Comparison of ENCODE assay signal across 24 mouse cellular contexts in genomic region chr15:80461446-80461845, GRCm38 (mm10).
DNase-seq lines count a peak whose midpoint lies in the region; ATAC-seq lines count a peak whose summit lies in the region.
"Had no signal": no experiment of that assay in that cellular context is flagged by ENCODE, and none has a peak within 500 bp of the region (broad histone marks: within the 10 kb centered on the region; RNA-seq: fewer than 3 reads in every experiment).

No protein-coding gene starts in this region.

- H3K27me3 ChIP-seq in heart, embryonic 15.5 days: peaks cover 38% of the 10 kb centered on the region
- peaks cover 20% of the 10 kb centered on the region for H3K27me3 ChIP-seq in liver, embryonic 11.5 days (replicated peaks; ENCODE audit: control insufficient read depth, insufficient read depth, low read length)
- H3K27me3 ChIP-seq in midbrain, embryonic 11.5 days (ENCODE audit: control insufficient read depth, insufficient read depth, low read length): no peaks in the 10 kb centered on the region; the same call in 1 of the 2 replicates
- H3K27me3 ChIP-seq in midbrain, embryonic 16.5 days (ENCODE audit: control insufficient read depth, insufficient read depth, low read depth, low read length): peaks cover 4% of the 10 kb centered on the region; the same call in 1 of the 2 replicates
- H3K27me3 ChIP-seq: CH12.LX; hindbrain, embryonic 15.5 days had no signal

- no peak overlapping the region for H3K9ac ChIP-seq in heart, embryonic 15.5 days
- no peak overlapping the region for H3K9ac ChIP-seq in liver, embryonic 11.5 days (ENCODE audit: low read depth, low read length)
- H3K9ac ChIP-seq in midbrain, embryonic 11.5 days (ENCODE audit: low read length): no peak overlapping the region
- H3K9ac ChIP-seq in midbrain, embryonic 16.5 days (ENCODE audit: low read depth, low read length): no peak overlapping the region
- H3K9ac ChIP-seq: embryonic facial prominence, embryonic 15.5 days; forebrain, embryonic 12.5 days; forebrain, postnatal 0 days; hindbrain, embryonic 15.5 days; limb, embryonic 13.5 days; liver, embryonic 13.5 days; neural tube, embryonic 13.5 days had no signal

- WGBS in heart, embryonic 15.5 days: 11% methylated on average over 2 of the region's 2 CpGs
- WGBS in liver, embryonic 11.5 days: 13% methylated on average over 2 of the region's 2 CpGs
- WGBS in midbrain, embryonic 11.5 days: 80% methylated on average over 2 of the region's 2 CpGs
- WGBS in midbrain, embryonic 16.5 days: 68% methylated on average over 2 of the region's 2 CpGs

- peaks cover 16% of the 10 kb centered on the region for H3K4me1 ChIP-seq in heart, embryonic 15.5 days (replicated peaks)
- peaks cover 3% of the 10 kb centered on the region; the same call in 1 of the 2 replicates for H3K4me1 ChIP-seq in liver, embryonic 11.5 days (replicated peaks; ENCODE audit: control insufficient read depth, insufficient read depth, low read length)
- no peaks in the 10 kb centered on the region for H3K4me1 ChIP-seq in midbrain, embryonic 11.5 days (ENCODE audit: control insufficient read depth, insufficient read depth, low read length)
- H3K4me1 ChIP-seq in midbrain, embryonic 16.5 days (ENCODE audit: control insufficient read depth, insufficient read depth, low read length): peaks cover 8% of the 10 kb centered on the region; the same call in 1 of the 2 replicates

- no peak for DNase-seq in heart, adult 8-10 months (ENCODE audit: low spot score)
- DNase-seq in liver, embryonic 11.5 days (ENCODE audit: low spot score): no peak
- no peak for DNase-seq in liver
- DNase-seq in midbrain, embryonic 11.5 days (ENCODE audit: low spot score, missing footprints): peak; percentile 75
- no peak for DNase-seq in frontal cortex, postnatal 14 days (ENCODE audit: low spot score in 2 of 2)
- DNase-seq: cerebellum, adult 18-20 months; forebrain, postnatal 0 days; gastrocnemius, postnatal 10 days; kidney, adult 11 months; right cerebral cortex, postnatal 4 days had no signal

- peak; percentile 56; the same call in 1 of the 2 replicates for ATAC-seq in heart, embryonic 15.5 days (replicated peaks; ENCODE audit: insufficient number of reproducible peaks, insufficient read depth, low FRiP score, low read depth)
- ATAC-seq in liver, embryonic 11.5 days (replicated peaks; ENCODE audit: low FRiP score): no peak
- no peak for ATAC-seq in midbrain, embryonic 11.5 days (ENCODE audit: low FRiP score)
- no peak for ATAC-seq in midbrain, embryonic 16.5 days
- ATAC-seq: activated CD4-positive, CD25-positive, alpha-beta regulatory T cell, adult 4 months; forebrain, postnatal 0 days; inflammation-experienced regulatory T-cells, adult 6 months had no signal

- no peak overlapping the region for H3K4me3 ChIP-seq in heart, embryonic 15.5 days
- no peak overlapping the region for H3K4me3 ChIP-seq in liver, embryonic 11.5 days (ENCODE audit: low read depth, low read length)
- no peak overlapping the region for H3K4me3 ChIP-seq in midbrain, embryonic 11.5 days (ENCODE audit: low read depth, low read length)
- no peak overlapping the region for H3K4me3 ChIP-seq in midbrain, embryonic 16.5 days (ENCODE audit: low read depth, low read length)
- H3K4me3 ChIP-seq: hindbrain, embryonic 15.5 days; layer of hippocampus, adult 2 months; liver, embryonic 13.5 days had no signal

- no peak overlapping the region for H3K27ac ChIP-seq in heart, embryonic 15.5 days
- no peak overlapping the region for H3K27ac ChIP-seq in liver, embryonic 11.5 days (ENCODE audit: low read depth, low read length)
- H3K27ac ChIP-seq in midbrain, embryonic 11.5 days (ENCODE audit: low read depth, low read length): no peak overlapping the region
- no peak overlapping the region for H3K27ac ChIP-seq in midbrain, embryonic 16.5 days (ENCODE audit: low read length)
- H3K27ac ChIP-seq: embryonic facial prominence, embryonic 15.5 days; hindbrain, embryonic 15.5 days; layer of hippocampus, adult 2 months; limb, embryonic 13.5 days; liver, embryonic 13.5 days; midbrain, embryonic 12.5 days; neural tube, embryonic 13.5 days had no signal

- H3K4me2 ChIP-seq in heart, embryonic 15.5 days: peak overlapping the region; percentile 55
- H3K4me2 ChIP-seq in liver, embryonic 11.5 days: peak overlapping the region; percentile 12; the same call in 1 of the 2 replicates
- H3K4me2 ChIP-seq in midbrain, embryonic 11.5 days: no peak overlapping the region
- no peak overlapping the region for H3K4me2 ChIP-seq in midbrain, embryonic 16.5 days (ENCODE audit: low read length)

- H3K9me3 ChIP-seq in heart, embryonic 15.5 days (replicated peaks): no peaks in the 10 kb centered on the region
- no peaks in the 10 kb centered on the region for H3K9me3 ChIP-seq in liver, embryonic 11.5 days (ENCODE audit: control insufficient read depth, low read length)
- no peaks in the 10 kb centered on the region for H3K9me3 ChIP-seq in midbrain, embryonic 11.5 days (ENCODE audit: control insufficient read depth, low read length)
- no peaks in the 10 kb centered on the region for H3K9me3 ChIP-seq in midbrain, embryonic 16.5 days (replicated peaks; ENCODE audit: control insufficient read depth, low read length, poor library complexity, severe bottlenecking)
- H3K9me3 ChIP-seq: embryonic facial prominence, embryonic 10.5 days; embryonic facial prominence, embryonic 15.5 days; forebrain, embryonic 12.5 days; hindbrain, embryonic 15.5 days; limb, embryonic 13.5 days; liver, embryonic 13.5 days; midbrain, embryonic 12.5 days; neural tube, embryonic 13.5 days had no signal

- H3K36me3 ChIP-seq in heart, embryonic 15.5 days: no peaks in the 10 kb centered on the region
- H3K36me3 ChIP-seq in liver, embryonic 11.5 days (ENCODE audit: control insufficient read depth, insufficient read depth, low read length): no peaks in the 10 kb centered on the region
- no peaks in the 10 kb centered on the region for H3K36me3 ChIP-seq in midbrain, embryonic 11.5 days (ENCODE audit: control insufficient read depth, insufficient read depth, low read length)
- H3K36me3 ChIP-seq in midbrain, embryonic 16.5 days (ENCODE audit: control insufficient read depth, insufficient read depth, low read length): no peaks in the 10 kb centered on the region
- H3K36me3 ChIP-seq: embryonic facial prominence, embryonic 10.5 days; embryonic facial prominence, embryonic 15.5 days; forebrain, embryonic 12.5 days; hindbrain, embryonic 15.5 days; limb, embryonic 13.5 days; liver, embryonic 13.5 days; midbrain, embryonic 12.5 days; neural tube, embryonic 13.5 days had no signal

Comparison
In these comparisons a context has a peak if more than half of its experiments do, and no peak if none do; other contexts are left out.
1. H3K4me2 ChIP-seq: peak in heart, embryonic 15.5 days (single experiment) and liver, embryonic 11.5 days (single experiment); none in midbrain, embryonic 11.5 days (single experiment) and midbrain, embryonic 16.5 days (single experiment).